ENCODE assay signal across 24 mouse cellular contexts in the genomic region with DNA sequence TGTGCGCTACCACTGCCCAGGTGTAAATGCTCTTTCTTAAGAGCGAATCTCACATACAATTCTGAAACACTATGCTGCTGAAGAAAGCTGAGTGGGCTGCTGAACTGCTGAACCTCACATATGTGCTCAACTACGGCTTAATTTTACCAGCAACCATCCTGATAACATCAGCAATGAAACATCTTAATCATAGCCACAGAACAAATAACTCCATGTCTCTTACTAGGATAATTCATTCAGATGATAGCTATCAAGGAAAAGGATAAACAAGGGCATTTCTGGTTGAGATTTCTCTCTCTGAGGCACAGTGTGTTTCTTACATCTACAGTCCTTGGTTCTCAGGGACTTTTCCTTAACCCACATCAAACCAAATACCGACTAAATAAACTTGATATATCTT. TPM values are rescaled to one million over a fixed set of nuclear protein-coding genes. Genes with fewer than 3 reads are reported as not detected.
DNase-seq lines count a peak whose midpoint lies in the region; ATAC-seq and TF ChIP-seq lines count a peak whose summit lies in the region.
"Had no signal": no experiment of that assay in that cellular context is flagged by ENCODE, and none has a peak within 500 bp of the region (broad histone marks: within the 10 kb centered on the region; RNA-seq: fewer than 3 reads in every experiment).

No protein-coding gene starts in this region.

- no peak for ATAC-seq in liver, embryonic 14.5 days (ENCODE audit: insufficient read depth)
- ATAC-seq in forebrain, embryonic 14.5 days, result no peak
- no peak for ATAC-seq in kidney, embryonic 14.5 days (ENCODE audit: low FRiP score, low TSS enrichment)
- ATAC-seq: CD4-positive, CD25-positive, alpha-beta regulatory T cell, adult 4 months; forebrain, embryonic 15.5 days; forebrain, postnatal 0 days had no signal

- peak overlapping the region; percentile 71; the same call in 1 of the 2 replicates for H3K4me2 ChIP-seq in liver, embryonic 14.5 days (ENCODE audit: low read depth)
- peak overlapping the region; percentile 93 for H3K4me2 ChIP-seq in CH12.LX (ENCODE audit: insufficient read depth, low read depth, poor library complexity, severe bottlenecking)
- H3K4me2 ChIP-seq in forebrain, embryonic 14.5 days (ENCODE audit: low read length), result no peak overlapping the region
- no peak overlapping the region for H3K4me2 ChIP-seq in kidney, embryonic 14.5 days (replicated peaks; ENCODE audit: low read depth, low read length)
- H3K4me2 ChIP-seq: embryonic facial prominence, embryonic 13.5 days; embryonic facial prominence, embryonic 15.5 days; forebrain, embryonic 12.5 days; forebrain, embryonic 15.5 days had no signal

- no peak for TF ChIP-seq RAD21 in CH12.LX (IDR thresholded peaks at IDR 0.05; ENCODE audit: low read depth, low read length)

- no peak for TF ChIP-seq EP300 in liver, embryonic 14.5 days (IDR thresholded peaks at IDR 0.05; ENCODE audit: low read depth)
- TF ChIP-seq EP300 in CH12.LX (IDR thresholded peaks at IDR 0.05; ENCODE audit: low read length), result no peak

- dilution Hi-C loops in CH12.LX (cut with MboI; ENCODE audit: extremely low pct_ligation_motif_present, extremely low pct_unique_long_range_greater_than_20kb, low sequenced_read_pairs), result no loop called here

- TF ChIP-seq POLR2A in CH12.LX (IDR thresholded peaks at IDR 0.05; ENCODE audit: low read depth, low read length), result no peak

- no peaks in the 10 kb centered on the region for H3K36me3 ChIP-seq in liver, embryonic 14.5 days (replicated peaks; ENCODE audit: control insufficient read depth, insufficient read depth, low read depth)
- H3K36me3 ChIP-seq in CH12.LX (replicated peaks in 1 of 2; ENCODE audit: control insufficient read depth in 1 of 2, insufficient read depth in 1 of 2, low read length in 1 of 2), result peaks cover 10 to 14% of the 10 kb centered on the region in 2 experiments
- H3K36me3 ChIP-seq in forebrain, embryonic 14.5 days (ENCODE audit: control insufficient read depth, insufficient read depth, low read length), result no peaks in the 10 kb centered on the region
- H3K36me3 ChIP-seq in kidney, embryonic 14.5 days (ENCODE audit: control insufficient read depth, insufficient read depth, low read length), result no peaks in the 10 kb centered on the region
- H3K36me3 ChIP-seq: embryonic facial prominence, embryonic 13.5 days; embryonic facial prominence, embryonic 15.5 days; forebrain, embryonic 10.5 days; forebrain, embryonic 12.5 days; forebrain, embryonic 15.5 days had no signal

- no peak for TF ChIP-seq CTCF in liver, embryonic 14.5 days (IDR thresholded peaks at IDR 0.05; ENCODE audit: low read depth)
- TF ChIP-seq CTCF in CH12.LX (conservative IDR thresholded peaks at IDR 0.05 in 1 of 2, IDR thresholded peaks at IDR 0.05 in 1 of 2; ENCODE audit: low read depth in 2 of 2, low read length in 2 of 2), result no peak

- no peak overlapping the region for H3K9ac ChIP-seq in liver, embryonic 14.5 days (replicated peaks)
- peak overlapping the region; percentile 82; the same call in 1 of the 2 replicates for H3K9ac ChIP-seq in CH12.LX (ENCODE audit: insufficient read depth, low read depth)
- H3K9ac ChIP-seq in forebrain, embryonic 14.5 days (ENCODE audit: low read length), result no peak overlapping the region
- H3K9ac ChIP-seq in kidney, embryonic 14.5 days (ENCODE audit: low read depth, low read length), result no peak overlapping the region
- H3K9ac ChIP-seq: embryonic facial prominence, embryonic 13.5 days; embryonic facial prominence, embryonic 15.5 days; forebrain, embryonic 12.5 days; forebrain, embryonic 15.5 days; forebrain, postnatal 0 days had no signal

- in situ Hi-C loops in CH12.LX (cut with MboI; ENCODE audit: low pct_ligation_motif_present, low pct_unique_long_range_greater_than_20kb, low sequenced_read_pairs), result loop anchor here (5.0 kb wide), 1 partner anchor 68 kb away; no protein-coding TSS in a partner anchor

- WGBS in liver, embryonic 14.5 days (ENCODE audit: insufficient replicate concordance), result 82% methylated on average over 4 of the region's 4 CpGs
- WGBS in forebrain, embryonic 14.5 days, result 94% methylated on average over 4 of the region's 4 CpGs
- 89% methylated on average over 4 of the region's 4 CpGs for WGBS in kidney, embryonic 14.5 days

- H3K4me1 ChIP-seq in liver, embryonic 14.5 days (replicated peaks; ENCODE audit: control insufficient read depth in 2 of 2, insufficient read depth in 2 of 2, low read length in 1 of 2), result peaks cover 21 to 33% of the 10 kb centered on the region in 2 experiments
- H3K4me1 ChIP-seq in CH12.LX (ENCODE audit: control insufficient read depth in 1 of 2, insufficient read depth in 2 of 2), result peaks cover 6 to 50% of the 10 kb centered on the region in 2 experiments
- peaks cover 4% of the 10 kb centered on the region for H3K4me1 ChIP-seq in forebrain, embryonic 14.5 days (ENCODE audit: control insufficient read depth, insufficient read depth, low read length)
- H3K4me1 ChIP-seq in kidney, embryonic 14.5 days (ENCODE audit: control insufficient read depth, insufficient read depth, low read length), result peaks cover 7% of the 10 kb centered on the region; the same call in 1 of the 2 replicates

- peaks cover 77% of the 10 kb centered on the region for H3K79me2 ChIP-seq in CH12.LX (replicated peaks; ENCODE audit: control insufficient read depth, extremely low read depth, insufficient read depth, poor library complexity, severe bottlenecking)

- H3K27ac ChIP-seq in liver, embryonic 14.5 days, result no peak overlapping the region
- no peak overlapping the region for H3K27ac ChIP-seq in CH12.LX (ENCODE audit: insufficient read depth, low read depth)
- no peak overlapping the region for H3K27ac ChIP-seq in forebrain, embryonic 14.5 days (ENCODE audit: low read depth, low read length)
- no peak overlapping the region for H3K27ac ChIP-seq in kidney, embryonic 14.5 days (ENCODE audit: low read depth, low read length)
- H3K27ac ChIP-seq: embryonic facial prominence, embryonic 13.5 days; embryonic facial prominence, embryonic 15.5 days; forebrain, embryonic 10.5 days; forebrain, embryonic 12.5 days; forebrain, embryonic 15.5 days had no signal

- DNase-seq in liver, embryonic 14.5 days (ENCODE audit: low read depth in 3 of 3, low spot score in 3 of 3), result no peak
- no peak for DNase-seq in liver
- DNase-seq in 416B (ENCODE audit: low read depth), result peak; percentile 58
- DNase-seq in CH12.LX (ENCODE audit: extremely low read depth), result no peak
- no peak for DNase-seq in forebrain, embryonic 14.5 days (ENCODE audit: low spot score)
- DNase-seq: adrenal gland, adult 2 months; adrenal gland, postnatal 10 days; adrenal gland, postnatal 25 days; B cell, adult 2 months; cerebellum, adult 11 months; cerebellum, adult 18-20 months; cerebellum, adult 8-10 months; cerebellum, adult 9-11 months; cerebellum, postnatal 14 days; cerebellum, postnatal 36 days; embryo, embryonic 11 days; forebrain, postnatal 0 days had no signal

- no peaks in the 10 kb centered on the region for H3K27me3 ChIP-seq in liver, embryonic 14.5 days (ENCODE audit: control insufficient read depth, insufficient read depth, low read length)
- peaks cover 2% of the 10 kb centered on the region for H3K27me3 ChIP-seq in CH12.LX (replicated peaks)
- H3K27me3 ChIP-seq in forebrain, embryonic 14.5 days (replicated peaks; ENCODE audit: control insufficient read depth, insufficient read depth, low read length), result no peaks in the 10 kb centered on the region
- no peaks in the 10 kb centered on the region for H3K27me3 ChIP-seq in kidney, embryonic 14.5 days (ENCODE audit: control insufficient read depth, insufficient read depth, low read length)
- H3K27me3 ChIP-seq: embryonic facial prominence, embryonic 13.5 days; embryonic facial prominence, embryonic 15.5 days; forebrain, embryonic 12.5 days; forebrain, embryonic 15.5 days had no signal

- no peaks in the 10 kb centered on the region for H3K9me3 ChIP-seq in liver, embryonic 14.5 days (ENCODE audit: control insufficient read depth, low read length)
- H3K9me3 ChIP-seq in CH12.LX (replicated peaks; ENCODE audit: low read length), result peaks cover 14% of the 10 kb centered on the region
- H3K9me3 ChIP-seq in forebrain, embryonic 14.5 days (replicated peaks; ENCODE audit: control insufficient read depth, low read length), result no peaks in the 10 kb centered on the region
- H3K9me3 ChIP-seq in kidney, embryonic 14.5 days (ENCODE audit: control insufficient read depth, low read length), result no peaks in the 10 kb centered on the region
- H3K9me3 ChIP-seq: embryonic facial prominence, embryonic 13.5 days; embryonic facial prominence, embryonic 15.5 days; forebrain, embryonic 10.5 days; forebrain, embryonic 12.5 days; forebrain, embryonic 15.5 days had no signal

- H3K4me3 ChIP-seq in liver, embryonic 14.5 days (ENCODE audit: insufficient read depth in 1 of 2, low read depth in 2 of 2, low read length in 2 of 2), result no peak overlapping the region
- no peak overlapping the region for H3K4me3 ChIP-seq in CH12.LX (replicated peaks in 1 of 3; ENCODE audit: low read depth in 2 of 3, low read length in 2 of 3, poor library complexity in 1 of 3)
- H3K4me3 ChIP-seq in forebrain, embryonic 14.5 days (ENCODE audit: low read depth, low read length), result no peak overlapping the region
- H3K4me3 ChIP-seq in kidney, embryonic 14.5 days (ENCODE audit: low read length), result no peak overlapping the region
- H3K4me3 ChIP-seq: embryonic facial prominence, embryonic 13.5 days; embryonic facial prominence, embryonic 15.5 days; forebrain, embryonic 10.5 days; forebrain, embryonic 12.5 days; forebrain, embryonic 15.5 days had no signal

TF ChIP-seq in CH12.LX, 34 proteins besides CTCF, POLR2A, EP300 and RAD21:
- TF ChIP-seq ZNF384 (IDR thresholded peaks at IDR 0.05; ENCODE audit: low read depth, low read length) (peak; percentile 6; the same call in 1 of the 2 replicates), NRF1 (IDR thresholded peaks at IDR 0.05; ENCODE audit: low read depth, low read length) (no peak)

RNA-seq across cellular contexts. Expression of a gene that starts 2.8 kb away (rescaled TPM):
- 4.3 and 4.6 TPM in 2 replicates for polyA plus RNA-seq in liver, embryonic 14.5 days (2012; rRNA removed)
- 2.9 and 3.3 TPM in 2 replicates for polyA plus RNA-seq in liver, embryonic 14.5 days (2014; fragmentation: Nextera tagmentation; extraction: Ambion mirVana)
- total RNA-seq in CH12.LX (2012; rRNA removed), result 15.2 and 21.7 TPM in 2 replicates
- 3.0 TPM in 2 replicates for total RNA-seq in CH12.LX (2014; rRNA removed)
- polyA plus RNA-seq in CH12.LX (2012; ENCODE audit: insufficient read length, low read depth), result 6.9 and 7.7 TPM in 2 replicates
- polyA plus RNA-seq in forebrain, embryonic 14.5 days (2014; fragmentation: Nextera tagmentation; extraction: Ambion mirVana), result 2.9 and 4.1 TPM in 2 replicates
- polyA plus RNA-seq in kidney, embryonic 14.5 days (2014; fragmentation: Nextera tagmentation; extraction: Ambion mirVana), result 4.0 and 9.0 TPM in 2 replicates

Comparison
In these comparisons a context has a peak if more than half of its experiments do, and no peak if none do; other contexts are left out.
1. H3K4me2 ChIP-seq: peak in liver, embryonic 14.5 days (single experiment) and CH12.LX (single experiment); none in forebrain, embryonic 14.5 days (single experiment) and kidney, embryonic 14.5 days (single experiment).